In genomic region chr17:90086826-90087225, GRCm38 (mm10) we compare ENCODE assay signal across 8 mouse cellular contexts.
DNase-seq lines count a peak whose midpoint lies in the region; ATAC-seq and TF ChIP-seq lines count a peak whose summit lies in the region.

No protein-coding gene starts in this region.

- H3K36me3 ChIP-seq in stomach, embryonic 15.5 days, result no peaks in the 10 kb centered on the region
- no peaks in the 10 kb centered on the region for H3K36me3 ChIP-seq in stomach, postnatal 0 days (ENCODE audit: control insufficient read depth, insufficient read depth, low read length)
- H3K36me3 ChIP-seq in hindbrain, embryonic 11.5 days (ENCODE audit: control insufficient read depth, insufficient read depth, low read length), result no peaks in the 10 kb centered on the region
- H3K36me3 ChIP-seq in midbrain, embryonic 11.5 days (ENCODE audit: control insufficient read depth, insufficient read depth, low read length), result no peaks in the 10 kb centered on the region

- H3K4me2 ChIP-seq in stomach, embryonic 15.5 days, result no peak overlapping the region
- no peak overlapping the region for H3K4me2 ChIP-seq in stomach, postnatal 0 days (replicated peaks; ENCODE audit: low read depth)
- no peak overlapping the region for H3K4me2 ChIP-seq in hindbrain, embryonic 11.5 days (replicated peaks; ENCODE audit: low read depth, low read length)
- H3K4me2 ChIP-seq in midbrain, embryonic 11.5 days, result no peak overlapping the region

- H3K4me3 ChIP-seq in stomach, embryonic 15.5 days (replicated peaks), result no peak overlapping the region
- H3K4me3 ChIP-seq in stomach, postnatal 0 days (ENCODE audit: low read depth, low read length), result no peak overlapping the region
- H3K4me3 ChIP-seq in hindbrain, embryonic 11.5 days (ENCODE audit: low read depth, low read length), result no peak overlapping the region
- no peak overlapping the region for H3K4me3 ChIP-seq in midbrain, embryonic 11.5 days (ENCODE audit: low read depth, low read length)

- no peaks in the 10 kb centered on the region for H3K9me3 ChIP-seq in stomach, embryonic 15.5 days
- H3K9me3 ChIP-seq in stomach, postnatal 0 days (ENCODE audit: control insufficient read depth, low read length), result no peaks in the 10 kb centered on the region
- no peaks in the 10 kb centered on the region for H3K9me3 ChIP-seq in hindbrain, embryonic 11.5 days (ENCODE audit: control insufficient read depth, low read length)
- H3K9me3 ChIP-seq in midbrain, embryonic 11.5 days (ENCODE audit: control insufficient read depth, low read length), result no peaks in the 10 kb centered on the region

- 31% methylated on average over 1 of the region's 1 CpGs for WGBS in stomach, embryonic 15.5 days
- WGBS in stomach, postnatal 0 days, result 38% methylated on average over 1 of the region's 1 CpGs
- 0% methylated on average over 1 of the region's 1 CpGs for WGBS in hindbrain, embryonic 11.5 days
- WGBS in midbrain, embryonic 11.5 days, result 0% methylated on average over 1 of the region's 1 CpGs

- TF ChIP-seq EP300 in stomach, postnatal 0 days (optimal IDR thresholded peaks at IDR 0.05), result no peak

- no peaks in the 10 kb centered on the region for H3K27me3 ChIP-seq in stomach, embryonic 15.5 days (replicated peaks)
- H3K27me3 ChIP-seq in stomach, postnatal 0 days (ENCODE audit: control insufficient read depth, insufficient read depth, low read length), result no peaks in the 10 kb centered on the region
- H3K27me3 ChIP-seq in hindbrain, embryonic 11.5 days (ENCODE audit: control insufficient read depth, insufficient read depth, low read length), result no peaks in the 10 kb centered on the region
- H3K27me3 ChIP-seq in midbrain, embryonic 11.5 days (ENCODE audit: control insufficient read depth, insufficient read depth, low read length), result no peaks in the 10 kb centered on the region

- peaks cover 4% of the 10 kb centered on the region for H3K4me1 ChIP-seq in stomach, embryonic 15.5 days
- H3K4me1 ChIP-seq in stomach, postnatal 0 days (replicated peaks; ENCODE audit: control insufficient read depth, insufficient read depth), result no peaks in the 10 kb centered on the region
- H3K4me1 ChIP-seq in hindbrain, embryonic 11.5 days (replicated peaks; ENCODE audit: control insufficient read depth, insufficient read depth, low read length), result no peaks in the 10 kb centered on the region
- no peaks in the 10 kb centered on the region for H3K4me1 ChIP-seq in midbrain, embryonic 11.5 days (ENCODE audit: control insufficient read depth, insufficient read depth, low read length)

- no peak overlapping the region for H3K27ac ChIP-seq in stomach, embryonic 15.5 days
- H3K27ac ChIP-seq in stomach, postnatal 0 days (replicated peaks), result no peak overlapping the region
- peak overlapping the region; percentile 75 for H3K27ac ChIP-seq in hindbrain, embryonic 11.5 days (ENCODE audit: low read depth, low read length)
- peak overlapping the region; percentile 22; the same call in 1 of the 2 replicates for H3K27ac ChIP-seq in midbrain, embryonic 11.5 days (ENCODE audit: low read depth, low read length)

- no peak overlapping the region for H3K9ac ChIP-seq in stomach, embryonic 15.5 days
- H3K9ac ChIP-seq in stomach, postnatal 0 days (ENCODE audit: low read length), result no peak overlapping the region
- no peak overlapping the region for H3K9ac ChIP-seq in hindbrain, embryonic 11.5 days (ENCODE audit: low read depth, low read length)
- no peak overlapping the region for H3K9ac ChIP-seq in midbrain, embryonic 11.5 days (ENCODE audit: low read length)

- no peak for TF ChIP-seq CTCF in stomach, postnatal 0 days (IDR thresholded peaks at IDR 0.05; ENCODE audit: low read depth)

- no peak for DNase-seq in stomach, postnatal 0 days (ENCODE audit: low spot score)
- peak; percentile 81 for DNase-seq in hindbrain, embryonic 11.5 days (ENCODE audit: low spot score)
- peak; percentile 91 for DNase-seq in midbrain, embryonic 11.5 days (ENCODE audit: low spot score, missing footprints)
- DNase-seq in yolk sac, embryonic 10.5 days (ENCODE audit: low spot score), result peak; percentile 4
- no peak for DNase-seq in heart, adult 8-10 months (ENCODE audit: low spot score)
- no peak for DNase-seq in kidney, postnatal 14 days
- no peak for DNase-seq in testis, postnatal 10 days (ENCODE audit: low spot score)

- ATAC-seq in stomach, embryonic 15.5 days (ENCODE audit: insufficient read depth, low FRiP score, low read depth), result peak; percentile 18; the same call in 1 of the 2 replicates
- no peak for ATAC-seq in stomach, postnatal 0 days (ENCODE audit: low FRiP score, low TSS enrichment)
- peak; percentile 89 for ATAC-seq in hindbrain, embryonic 11.5 days (ENCODE audit: low FRiP score)
- peak; percentile 83 for ATAC-seq in midbrain, embryonic 11.5 days (ENCODE audit: low FRiP score)

Comparison
In these comparisons a context has a peak if more than half of its experiments do, and no peak if none do; other contexts are left out.
1. H3K27ac ChIP-seq: peak in hindbrain, embryonic 11.5 days (single experiment) and midbrain, embryonic 11.5 days (single experiment); none in stomach, embryonic 15.5 days (single experiment) and stomach, postnatal 0 days (single experiment).
2. DNase-seq: peak in hindbrain, embryonic 11.5 days (single experiment), midbrain, embryonic 11.5 days (single experiment) and yolk sac, embryonic 10.5 days (single experiment); none in stomach, postnatal 0 days (single experiment), heart, adult 8-10 months (single experiment), kidney, postnatal 14 days (single experiment) and testis, postnatal 10 days (single experiment).